Mouse (Mus musculus) cerebellum, postnatal 25 days (tissue): ENCODE measurements around the gene Ptma.
A peak's percentile ranks its signal among the peaks of the same experiment; 100 is the strongest.
"Not testable (repeated sequence)": the region's sequence is repeated elsewhere in the genome, so short reads cannot be mapped to it uniquely, and the experiment has no call there.

Source experiments
- DNase-seq, 2 experiments: peaks; one replicate each; pipeline ENCODE4 v3.0.0; 2021; ENCODE audit warnings: mixed read lengths in 2 of 2

Ptma gene

DNA sequence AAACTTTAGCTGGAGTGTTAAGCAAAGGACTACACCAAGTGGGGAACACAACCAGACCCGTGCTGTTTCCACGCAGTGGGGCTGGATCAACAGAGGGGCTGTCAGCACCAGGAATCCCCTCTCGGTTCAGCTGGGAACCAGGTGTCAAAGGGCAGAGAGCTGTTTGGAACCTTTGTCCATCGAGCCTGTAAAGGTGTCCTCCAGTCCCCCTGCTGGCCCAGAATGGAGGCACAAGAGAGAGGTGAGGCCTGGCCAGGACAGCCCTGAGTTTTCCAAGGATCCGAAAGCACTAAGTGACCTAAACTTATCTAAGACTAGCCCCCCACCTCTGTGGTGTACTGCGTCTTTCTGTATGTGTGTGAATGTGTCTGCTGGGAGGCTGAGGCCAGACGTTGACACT is 6.2 kb upstream of the Ptma start:
- peak; percentile 25 to 63 for DNase-seq

DNA sequence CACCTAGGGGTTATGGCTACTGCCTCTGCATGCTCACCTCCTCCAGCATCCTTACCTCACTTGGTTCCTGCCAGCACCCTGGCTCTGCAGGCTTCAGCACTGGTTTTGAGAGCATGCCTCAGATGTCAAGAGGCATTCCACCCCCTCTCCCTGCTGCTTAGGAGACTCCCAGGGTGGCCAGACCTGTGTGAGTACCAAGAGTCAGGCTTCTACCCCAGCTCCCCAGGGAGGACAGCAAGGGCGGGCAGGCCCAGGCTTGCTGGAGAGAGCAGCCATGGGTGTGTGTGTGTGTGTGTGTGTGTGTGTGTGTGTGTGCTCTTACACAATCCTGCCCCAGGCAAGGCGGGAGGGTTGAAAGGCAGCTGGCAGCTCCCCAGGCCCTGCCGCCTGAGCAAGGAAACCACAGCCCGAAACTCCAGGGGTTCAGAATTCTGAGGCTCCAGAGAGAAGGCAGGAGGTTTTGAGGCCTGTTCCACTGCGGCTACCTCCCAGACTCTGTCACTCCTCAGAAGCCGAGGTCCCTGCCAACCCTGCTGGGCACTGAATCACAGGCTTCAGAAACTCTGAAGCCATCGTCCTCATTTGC is 4.1 kb upstream of the Ptma start:
- peak; percentile 56 to 66 for DNase-seq

DNA sequence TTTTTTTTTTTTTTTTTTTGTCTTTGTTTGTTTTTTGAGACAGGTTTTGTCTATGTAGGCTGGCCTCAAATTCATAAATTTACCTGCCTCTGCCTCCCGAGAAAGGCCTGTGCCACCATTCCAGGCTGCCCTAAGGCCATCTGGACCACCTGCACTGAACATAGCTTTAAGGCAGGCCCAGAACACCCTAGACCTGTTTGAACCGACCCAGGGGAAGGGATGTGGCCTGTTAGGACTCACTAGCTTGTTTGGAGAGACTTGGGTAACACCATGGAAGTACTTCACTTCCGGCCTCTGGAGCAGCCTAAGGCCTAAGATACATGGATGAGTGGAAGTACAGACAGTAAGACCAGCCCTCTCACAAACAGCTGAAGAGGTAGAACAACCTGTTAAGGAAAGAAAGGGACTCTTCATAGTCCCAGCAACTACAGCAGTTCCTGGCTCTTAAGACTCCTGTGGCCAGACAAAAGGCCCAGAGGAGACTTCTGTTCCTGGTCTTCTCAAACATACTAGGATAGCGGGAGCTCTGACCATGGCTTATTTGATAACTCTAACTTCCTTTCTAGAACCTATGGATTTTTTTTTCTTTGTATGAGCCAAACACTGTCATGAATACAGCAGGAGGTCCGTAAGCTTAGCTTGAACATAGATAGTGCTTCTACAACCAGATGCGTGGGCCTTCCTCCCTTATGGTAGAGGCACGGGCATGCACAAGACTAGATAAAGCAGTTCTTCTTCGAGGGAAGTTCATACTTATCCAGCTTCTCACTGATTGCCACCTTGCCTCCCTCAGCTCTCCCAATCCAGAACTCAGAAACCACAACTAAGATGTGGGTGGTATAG is 2.5 kb upstream of the Ptma start:
- peak in 1 of 2 experiments; percentile 16 for DNase-seq

DNA sequence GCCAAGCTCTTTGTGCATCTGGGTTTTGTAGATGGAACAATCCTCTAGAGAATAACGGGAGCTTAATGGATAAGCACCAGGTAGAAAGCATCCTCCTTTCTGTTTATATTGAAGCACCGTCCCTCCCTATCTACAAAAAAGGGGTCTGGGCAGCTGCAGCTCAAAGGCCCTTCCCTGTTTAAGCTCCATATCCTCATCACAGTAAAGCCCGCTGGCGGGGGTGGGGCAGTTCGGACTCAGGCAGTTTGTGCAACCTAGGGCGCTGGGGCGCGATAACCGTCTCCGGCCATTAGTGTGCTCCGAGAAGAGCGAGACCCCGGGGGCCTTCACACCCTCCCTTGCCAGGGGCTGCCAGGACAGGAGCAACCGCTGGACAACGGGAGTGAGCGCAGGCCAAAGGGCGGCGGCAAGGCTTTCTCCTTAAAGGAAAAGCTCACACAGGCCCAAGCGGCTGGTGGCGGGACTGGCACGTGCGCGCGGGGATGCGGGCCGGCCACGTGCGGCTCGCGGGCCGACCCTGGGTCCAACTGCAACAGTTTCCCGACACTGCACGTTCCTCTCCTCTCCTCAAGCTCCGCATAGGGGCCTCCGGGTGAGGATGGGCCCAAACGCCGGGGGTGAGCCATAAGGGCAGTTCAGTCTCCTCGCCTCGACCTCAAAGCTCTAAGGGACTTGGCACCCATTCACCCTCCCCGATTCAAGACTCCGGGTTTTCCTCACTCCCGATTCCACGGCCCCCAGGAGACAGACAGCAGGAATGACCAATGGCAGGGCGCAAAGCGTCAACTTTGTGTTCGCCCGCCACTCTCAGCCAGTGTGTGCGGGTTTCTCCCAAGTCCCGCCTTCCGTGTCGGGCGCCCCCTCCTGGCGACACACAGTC is 1.7 kb upstream of the Ptma start:
- peak; percentile 100 for DNase-seq

DNA sequence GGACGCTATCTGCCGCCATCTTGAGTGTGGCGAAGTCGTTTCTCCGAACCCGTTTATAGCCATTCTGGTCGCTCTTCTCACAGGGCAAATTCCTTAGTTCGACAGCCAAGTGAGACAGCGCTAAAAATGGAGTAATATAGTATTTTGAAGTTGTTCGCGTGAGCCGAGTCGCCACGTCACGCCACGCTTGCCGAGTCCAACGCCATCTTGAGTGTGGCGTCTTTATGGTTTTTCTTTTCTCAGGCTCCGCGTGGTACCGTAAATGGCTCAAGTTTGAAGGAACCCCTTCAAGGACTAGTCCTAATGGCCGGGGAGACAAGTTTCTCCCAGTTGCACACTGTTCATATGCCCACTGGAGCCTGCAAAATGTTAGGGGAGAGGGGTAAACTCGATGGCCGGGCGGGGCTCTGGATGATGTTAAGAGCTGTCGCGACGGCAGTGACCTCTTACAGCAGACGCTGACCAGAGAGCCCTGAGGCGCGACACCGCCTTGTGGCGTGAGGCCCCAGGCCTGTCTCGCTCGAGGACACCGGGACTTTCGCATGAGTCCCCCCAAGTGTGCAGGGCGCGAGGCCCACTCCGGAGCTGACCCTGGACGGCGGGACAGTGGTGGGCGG is 919 bp upstream of the Ptma start:
- DNase-seq, result peak in 1 of 2 experiments; percentile 87

DNA sequence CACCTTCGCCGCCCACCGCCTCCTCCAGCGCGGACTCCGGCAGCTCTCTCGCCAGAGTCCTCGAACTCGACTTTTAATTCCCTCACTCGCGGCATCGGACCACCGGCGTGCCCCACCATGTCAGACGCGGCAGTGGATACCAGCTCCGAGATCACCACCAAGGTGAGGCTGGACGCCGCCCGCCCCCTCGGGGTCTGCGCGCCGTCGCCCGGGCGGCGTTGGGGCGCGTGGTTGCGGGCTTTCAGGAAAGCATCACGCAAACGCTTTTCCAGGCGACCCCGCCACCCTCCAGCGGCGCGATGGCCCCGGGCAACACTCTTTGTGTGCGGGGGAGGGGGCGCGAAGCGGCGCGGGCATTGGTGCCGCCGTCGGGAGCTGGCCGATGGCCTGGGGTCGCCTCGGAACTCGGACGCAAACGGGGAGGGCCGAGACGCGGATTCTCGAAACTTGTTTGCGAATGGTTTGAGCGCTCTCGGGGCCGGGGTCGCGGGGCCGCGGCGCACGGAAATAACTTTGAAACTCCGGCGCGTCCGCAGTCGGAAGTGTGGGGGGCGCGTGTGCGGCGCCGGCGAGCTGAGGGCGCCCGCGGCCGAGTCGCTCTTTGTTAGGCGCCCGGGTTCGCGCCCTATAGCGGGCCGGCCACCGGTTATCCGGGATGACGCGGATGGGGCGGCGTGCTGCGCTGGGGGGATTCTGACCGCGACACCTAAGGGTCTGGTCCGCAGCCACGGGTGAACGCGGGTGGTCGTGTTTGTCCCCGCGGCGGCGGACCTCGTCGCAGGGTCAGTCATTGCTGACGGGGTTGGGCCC is 468 bp downstream of the Ptma start:
- DNase-seq, result peak; percentile 61 to 70

DNA sequence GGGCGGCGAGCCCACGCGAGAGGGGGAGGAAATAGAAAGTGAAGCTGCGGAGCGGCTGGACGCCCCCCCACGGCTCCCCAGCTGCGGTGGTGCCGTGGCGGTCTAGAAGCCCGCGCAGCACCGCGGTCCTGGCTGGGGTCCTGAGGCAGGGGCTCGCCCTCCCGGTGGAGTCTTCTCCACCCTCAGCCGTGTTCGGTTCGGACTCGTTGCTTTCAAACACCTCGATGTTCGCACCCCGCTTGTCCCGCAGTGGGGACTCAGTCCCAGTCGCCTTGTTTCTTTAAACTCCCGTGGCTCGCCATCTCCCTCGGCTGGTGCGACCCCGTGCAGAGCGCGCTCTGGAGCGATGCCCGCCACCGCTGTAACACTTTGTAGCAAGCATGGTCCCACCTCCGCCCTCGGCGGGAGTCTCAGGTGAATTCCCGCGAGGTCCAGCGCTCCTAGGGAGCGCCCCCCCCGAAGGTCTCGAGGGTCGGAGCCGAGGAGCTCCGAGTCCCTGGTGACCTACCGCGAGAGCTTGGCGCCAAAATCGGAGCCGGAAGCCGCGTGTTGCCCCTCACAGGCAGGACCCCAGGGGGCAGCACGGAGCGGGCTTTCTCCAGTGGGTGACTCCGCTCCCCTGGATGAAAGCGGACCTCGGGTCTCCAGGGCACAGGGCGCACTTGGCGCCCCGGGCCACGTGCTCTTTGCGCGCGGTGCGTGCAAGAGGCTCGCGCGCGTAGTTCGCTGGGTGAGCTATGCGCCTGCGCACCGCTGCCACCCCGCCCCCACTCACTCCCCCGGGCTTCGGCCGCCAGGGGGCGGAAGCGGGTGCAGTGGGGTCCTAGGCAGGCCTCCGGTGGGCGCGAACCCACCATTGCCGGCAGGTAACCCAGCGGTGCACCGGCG is 1.3 kb downstream of the Ptma start:
- peak; percentile 96 for DNase-seq

DNA sequence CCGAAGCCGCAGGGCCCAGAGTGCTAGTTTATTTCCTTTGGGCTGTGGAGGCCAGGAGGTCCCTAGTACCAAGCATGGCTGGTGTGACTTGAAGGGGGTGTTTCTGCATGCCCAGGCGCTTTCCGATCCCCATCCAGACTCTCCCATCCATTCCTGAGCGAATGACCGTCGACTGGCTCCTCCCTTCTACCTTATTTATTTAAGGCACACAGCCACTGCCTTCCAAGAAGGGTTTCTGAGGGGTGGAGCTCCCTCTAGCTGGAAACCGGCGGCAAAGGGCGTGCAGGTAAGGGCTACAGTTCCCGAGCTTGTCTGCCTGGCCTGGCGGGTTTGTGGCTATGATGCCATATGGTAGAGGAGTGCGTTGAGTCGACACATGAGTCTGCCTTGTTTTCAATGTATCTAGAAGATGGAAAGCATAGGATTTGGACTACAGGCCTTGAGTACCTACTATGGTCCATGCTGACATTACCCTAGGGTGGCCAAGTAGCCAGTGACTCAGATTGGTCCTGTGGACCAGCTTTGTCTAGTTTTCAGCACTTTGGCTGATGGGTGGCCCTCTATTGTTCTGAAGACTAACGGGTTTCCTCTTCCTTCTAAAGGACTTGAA is 2.1 kb downstream of the Ptma start:
- DNase-seq, result peak; percentile 80 to 83

DNA sequence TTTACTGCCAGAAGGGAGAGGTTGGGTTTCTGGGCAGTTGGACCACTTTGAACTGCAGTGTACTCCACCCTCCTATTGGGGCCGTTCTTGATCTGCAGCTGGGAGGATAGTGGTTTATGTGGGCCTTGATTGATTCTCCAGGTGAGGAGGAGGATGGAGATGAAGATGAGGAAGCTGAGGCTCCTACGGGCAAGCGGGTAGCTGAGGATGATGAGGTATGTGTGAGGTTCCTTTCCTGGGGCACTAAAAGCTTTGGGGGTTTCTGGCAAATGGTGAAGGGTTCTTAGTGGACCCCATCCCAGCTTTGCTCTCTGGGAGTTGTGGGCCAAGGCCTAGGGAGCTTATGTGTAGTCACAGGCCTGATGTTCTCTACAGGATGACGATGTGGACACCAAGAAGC is 3.1 kb downstream of the Ptma start:
- peak in 1 of 2 experiments; percentile 27 for DNase-seq

DNA sequence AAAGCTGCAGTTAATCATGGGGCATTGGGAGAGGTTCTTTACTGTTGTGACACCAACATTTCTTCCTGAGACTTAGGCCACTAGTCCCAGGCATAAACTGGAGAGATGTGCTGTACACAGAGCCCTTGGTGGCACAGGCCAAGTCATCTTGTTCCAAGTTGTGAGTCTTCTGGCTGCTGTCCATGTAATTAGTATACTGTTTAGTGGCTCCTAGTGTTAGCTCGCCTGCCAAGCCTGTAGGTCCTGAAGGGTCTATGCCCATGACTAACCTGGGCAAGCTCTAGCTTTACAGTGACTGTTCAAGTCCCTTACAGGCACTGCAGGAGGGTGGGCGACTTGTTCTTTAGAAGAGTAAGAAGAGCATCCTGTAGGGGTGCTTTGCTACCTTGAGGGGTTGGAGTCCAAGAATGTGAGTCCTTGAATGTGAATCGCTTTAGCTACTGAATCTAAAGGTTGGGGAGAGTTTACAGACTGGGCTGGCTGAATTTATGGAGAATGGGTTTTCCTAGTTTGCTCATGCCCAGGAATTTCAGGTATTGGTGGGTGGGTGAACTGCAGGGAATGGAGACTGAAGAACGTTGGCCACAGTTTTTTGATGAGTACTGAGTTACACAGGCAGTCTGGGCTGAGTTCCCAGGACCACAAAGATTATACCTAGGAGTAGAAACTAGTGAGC is 4.5 kb downstream of the Ptma start:
- peak in 1 of 2 experiments; percentile 27 for DNase-seq

DNA sequence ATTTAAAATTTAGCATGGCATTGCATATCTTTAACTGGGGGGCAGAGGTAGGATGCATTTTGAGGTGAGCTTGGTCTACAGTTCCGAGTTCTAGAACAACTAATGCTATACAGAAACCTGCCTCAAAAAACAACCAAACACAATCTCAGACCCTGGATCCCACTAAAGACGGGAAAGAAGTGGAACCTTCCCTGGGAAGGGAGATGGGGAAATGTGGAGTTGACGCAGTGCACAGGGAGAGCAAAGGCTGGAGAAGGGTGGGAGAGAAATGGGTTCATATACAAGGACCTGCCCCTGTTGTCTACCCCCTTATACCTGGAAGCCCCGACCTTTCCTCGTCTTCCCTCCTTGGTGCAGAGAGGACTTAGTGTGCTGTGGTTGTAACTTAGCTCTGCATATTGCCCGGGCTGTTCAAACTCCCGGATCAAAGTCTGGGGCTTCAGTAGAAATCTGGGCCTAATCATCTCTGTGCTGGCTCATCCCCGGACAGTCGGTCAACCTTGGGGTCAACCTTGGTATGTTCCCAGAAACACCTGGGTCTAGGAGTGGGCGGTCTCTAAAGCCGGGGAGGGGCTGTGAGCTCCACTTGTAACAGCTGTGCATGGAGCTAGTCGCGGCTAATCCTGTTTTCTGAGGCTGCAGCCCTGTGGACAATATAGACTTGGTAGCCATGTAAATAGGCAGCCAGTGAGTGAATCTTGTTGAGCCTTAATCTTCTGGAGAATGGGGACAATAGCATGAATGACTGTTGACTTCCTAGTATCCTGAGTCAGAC is 5.2 kb downstream of the Ptma start:
- peak in 1 of 2 experiments; percentile 35 for DNase-seq

DNA sequence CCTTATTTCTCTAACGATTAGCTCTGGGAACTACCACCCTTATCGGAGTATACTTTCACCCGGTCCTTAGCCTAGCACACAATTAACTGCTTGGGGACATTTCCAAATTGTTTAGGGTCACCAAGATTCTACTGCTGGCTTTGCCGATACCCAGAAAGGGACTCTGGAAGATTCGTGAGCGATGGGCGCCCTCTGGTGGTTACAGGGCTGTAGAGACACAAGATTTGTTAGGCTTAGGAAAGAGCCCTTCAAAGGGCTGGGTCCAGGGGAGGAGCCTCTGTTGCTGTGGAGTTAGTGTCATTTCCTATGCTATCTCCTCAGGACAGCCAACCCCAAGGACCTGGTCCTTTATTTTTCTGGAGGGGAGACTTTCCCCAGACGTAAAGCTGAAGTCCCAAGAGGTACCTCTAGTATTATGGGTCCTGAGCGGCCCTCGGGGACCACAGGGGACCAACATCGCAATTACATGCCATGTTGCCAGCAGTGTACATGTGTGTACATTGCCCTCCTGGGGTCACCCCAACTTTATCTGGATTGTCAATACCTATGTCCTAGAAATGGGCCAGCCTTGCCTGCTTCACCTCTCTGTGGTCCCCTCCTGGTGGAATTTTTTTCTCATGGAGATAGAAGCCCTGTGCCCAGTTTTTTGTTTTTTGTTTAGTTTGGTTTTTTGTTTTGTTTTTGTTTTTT is 6.0 kb downstream of the Ptma start:
- DNase-seq, result peak; percentile 96 to 97

DNA sequence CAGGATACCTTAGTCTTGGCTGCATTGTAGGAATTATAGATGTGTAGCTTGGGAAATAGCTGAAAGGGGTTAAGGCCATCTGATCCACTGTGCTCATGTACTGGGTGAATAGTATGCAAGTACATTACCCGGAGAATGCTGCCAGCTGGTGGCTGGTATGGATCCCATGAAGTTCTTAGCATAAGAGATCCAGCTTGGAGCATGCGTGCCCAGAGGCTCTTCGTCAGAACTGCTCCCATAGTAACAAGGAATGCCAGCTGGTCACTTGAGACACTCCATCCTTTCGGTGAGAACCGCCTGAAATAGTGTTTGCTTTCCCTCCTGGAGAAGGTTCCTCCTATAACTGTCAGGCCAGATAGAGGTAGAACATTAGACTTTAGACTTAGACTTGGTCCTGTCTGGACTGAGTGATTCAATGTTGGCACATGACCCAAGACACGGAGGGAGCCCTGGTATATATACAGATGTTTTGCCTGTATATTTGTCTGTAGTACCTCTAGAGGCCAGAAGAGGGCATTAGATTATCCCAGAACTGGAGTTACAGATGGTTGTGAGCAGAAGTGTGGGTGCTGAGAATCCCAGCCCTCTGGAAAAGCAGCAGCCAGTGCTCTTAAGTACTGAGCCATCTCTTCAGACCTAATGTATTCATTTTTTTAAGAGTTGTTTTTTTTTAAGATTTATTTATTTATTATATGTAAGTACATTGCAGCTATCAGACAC is 7.0 kb downstream of the Ptma start:
- no peak for DNase-seq

DNA sequence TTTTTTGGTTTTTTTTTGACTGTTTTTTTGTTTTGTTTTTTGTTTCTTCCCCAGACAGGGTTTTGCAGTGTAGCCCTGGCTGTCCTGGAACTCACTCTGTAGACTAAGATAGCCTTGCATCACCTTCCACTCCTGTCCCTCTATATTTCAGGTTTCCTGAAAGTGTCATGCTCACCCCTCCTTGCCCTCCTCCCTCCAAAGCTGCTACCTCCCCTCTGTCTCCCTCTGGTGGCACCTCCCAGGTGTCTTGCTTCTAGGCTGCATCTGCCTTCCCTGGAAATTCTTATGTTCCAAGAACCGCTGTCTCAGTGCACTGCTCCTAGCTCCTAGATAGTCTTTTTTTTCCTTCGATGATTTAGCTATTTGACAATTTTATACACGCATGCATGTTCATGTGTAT is 11.9 kb downstream of the Ptma start:
- DNase-seq, result peak in 1 of 2 experiments; percentile 38

DNA sequence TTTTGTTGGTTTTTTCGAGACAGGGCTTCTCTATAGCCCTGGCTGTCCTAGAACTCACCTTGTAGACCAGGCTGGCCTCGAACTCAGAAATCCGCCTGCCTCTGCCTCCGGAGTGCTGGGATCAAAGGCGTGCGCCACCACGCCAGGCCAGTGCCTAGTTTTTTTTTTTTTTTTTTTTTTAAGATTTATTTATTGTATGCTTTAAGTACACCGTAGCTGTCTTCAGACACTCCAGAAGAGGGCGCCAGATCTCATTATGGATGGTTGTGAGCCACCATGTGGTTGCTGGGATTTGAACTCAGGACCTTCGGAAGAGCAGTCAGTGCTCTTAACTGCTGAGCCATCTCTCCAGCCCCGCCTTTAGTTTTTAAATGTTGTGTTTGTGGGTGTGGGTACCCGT is 13.1 kb downstream of the Ptma start:
- not testable (repeated sequence) for DNase-seq

DNA sequence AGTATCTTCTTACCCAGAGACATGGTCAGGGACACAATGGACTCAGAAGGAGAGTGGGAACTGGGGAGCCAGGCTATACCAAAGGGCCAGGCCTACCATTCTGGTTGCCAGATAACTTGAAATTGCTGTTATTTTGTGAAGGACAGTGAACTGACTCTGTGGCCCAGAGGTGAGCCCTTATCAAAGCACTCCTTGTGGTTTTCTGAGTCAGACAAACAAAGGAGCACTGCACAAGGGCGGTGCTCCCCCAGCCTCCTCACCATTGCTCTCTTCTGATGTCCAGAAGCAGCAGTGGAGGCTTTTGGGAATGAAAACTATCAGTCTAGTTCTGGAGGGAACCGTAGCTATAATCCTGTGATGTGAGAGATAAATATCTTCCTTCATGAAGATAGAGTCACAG is 16.1 kb downstream of the Ptma start:
- no peak for DNase-seq

DNA sequence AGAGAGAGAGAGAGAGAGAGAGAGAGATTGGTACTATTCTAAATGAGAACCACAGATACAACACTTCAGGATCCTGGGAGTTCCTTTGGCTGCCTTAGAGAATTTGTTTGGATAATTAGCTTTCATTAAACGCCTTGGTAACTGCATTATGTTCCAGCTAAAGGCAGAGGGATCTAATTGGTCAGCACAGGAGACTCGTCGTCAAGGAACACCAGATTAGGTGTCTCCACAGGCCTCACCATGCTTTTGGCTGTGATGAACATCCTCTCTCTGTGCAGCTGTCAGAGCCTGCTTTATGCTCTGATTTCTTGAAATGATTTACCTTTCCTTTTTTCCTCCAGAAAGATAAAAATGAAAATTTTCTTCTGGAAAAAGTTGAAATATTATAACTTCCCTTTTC is 20.3 kb downstream of the Ptma start:
- no peak for DNase-seq

DNA sequence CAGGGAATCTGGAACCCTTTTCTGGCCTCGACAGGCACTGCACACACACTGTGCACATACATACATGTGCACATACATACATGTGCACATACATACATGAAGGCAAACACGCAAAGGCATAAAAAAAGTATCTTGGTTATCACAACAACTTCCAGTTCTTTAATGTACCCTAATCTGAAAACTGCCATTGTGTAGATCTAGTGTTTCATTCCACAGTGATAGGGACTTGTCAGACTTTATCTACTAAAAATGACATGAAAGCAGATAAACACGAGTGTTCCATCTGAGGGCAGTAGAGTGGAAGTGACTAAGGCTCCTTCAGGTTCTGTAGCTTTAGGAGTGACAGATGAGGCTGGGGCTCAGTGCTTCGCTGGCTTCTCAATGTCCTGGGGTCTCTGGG is 24.8 kb downstream of the Ptma start:
- no peak for DNase-seq
